Mouse (Mus musculus): ENCODE measurements around the gene Slc1a4. TPM values are rescaled to one million over a fixed set of nuclear protein-coding genes. Genes with fewer than 3 reads are reported as not detected.

Gene Slc1a4
- total RNA-seq, 4 experiments from 2014 or later = 40.0 to 54.8 (median 43.8) TPM

GRCm38 (mm10) chr11:20325073-20325694 is 7.3 kb downstream of the Slc1a4 start:
- DNase-seq (ENCODE audit: low spot score in 2 of 2) = no peak

- no peak for DNase-seq (ENCODE audit: low spot score in 2 of 2)
Observed at GRCm38 (mm10) chr11:20324006-20324405, 8.5 kb downstream of the Slc1a4 start.

- no peak for DNase-seq (ENCODE audit: low spot score in 2 of 2)
Observed at GRCm38 (mm10) chr11:20322366-20322765, 10.1 kb downstream of the Slc1a4 start.

GRCm38 (mm10) chr11:20320661-20321060 is 11.9 kb downstream of the Slc1a4 start:
- no peak for DNase-seq (ENCODE audit: low spot score in 2 of 2)

- DNase-seq (ENCODE audit: low spot score in 2 of 2) = no peak
Observed at GRCm38 (mm10) chr11:20318659-20319454, 13.7 kb downstream of the Slc1a4 start.

- DNase-seq (ENCODE audit: low spot score in 2 of 2) = no peak
Observed at GRCm38 (mm10) chr11:20313576-20313975, 18.9 kb downstream of the Slc1a4 start.

GRCm38 (mm10) chr11:20309044-20309443 is 23.5 kb downstream of the Slc1a4 start:
- DNase-seq (ENCODE audit: low spot score in 2 of 2) = no peak

GRCm38 (mm10) chr11:20307409-20307808 is 25.1 kb downstream of the Slc1a4 start:
- no peak for DNase-seq (ENCODE audit: low spot score in 2 of 2)

GRCm38 (mm10) chr11:20305641-20306040 is 26.9 kb downstream of the Slc1a4 start:
- no peak for DNase-seq (ENCODE audit: low spot score in 2 of 2)

GRCm38 (mm10) chr11:20304341-20304740 is 28.2 kb downstream of the Slc1a4 start:
- peak in 1 of 2 experiments; percentile 52 for DNase-seq (ENCODE audit: low spot score in 2 of 2)

- no peak for DNase-seq (ENCODE audit: low spot score in 2 of 2)
Observed at GRCm38 (mm10) chr11:20301332-20301731, 31.2 kb downstream of the Slc1a4 start.

- no peak for DNase-seq (ENCODE audit: low spot score in 2 of 2)
Observed at GRCm38 (mm10) chr11:20300850-20301249, 31.7 kb downstream of the Slc1a4 start.

- no peak for DNase-seq (ENCODE audit: low spot score in 2 of 2)
Observed at GRCm38 (mm10) chr11:20299900-20300299, 32.6 kb downstream of the Slc1a4 start.

GRCm38 (mm10) chr11:20284463-20284862 is 48.0 kb downstream of the Slc1a4 start:
- no peak for DNase-seq (ENCODE audit: low spot score in 2 of 2)

GRCm38 (mm10) chr11:20282601-20283219 is 49.8 kb downstream of the Slc1a4 start:
- DNase-seq (ENCODE audit: low spot score in 2 of 2) = no peak

GRCm38 (mm10) chr11:20280982-20281381 is 51.5 kb downstream of the Slc1a4 start:
- no peak for DNase-seq (ENCODE audit: low spot score in 2 of 2)

- DNase-seq (ENCODE audit: low spot score in 2 of 2) = no peak
Observed at GRCm38 (mm10) chr11:20278702-20279101, 53.8 kb downstream of the Slc1a4 start.

- DNase-seq (ENCODE audit: low spot score in 2 of 2) = no peak
Observed at GRCm38 (mm10) chr11:20277106-20277505, 55.4 kb downstream of the Slc1a4 start.

GRCm38 (mm10) chr11:20275974-20276373 is 56.5 kb downstream of the Slc1a4 start:
- DNase-seq (ENCODE audit: low spot score in 2 of 2) = no peak

- DNase-seq (ENCODE audit: low spot score in 2 of 2) = no peak
Observed at GRCm38 (mm10) chr11:20269885-20270284, 62.6 kb downstream of the Slc1a4 start.

GRCm38 (mm10) chr11:20262628-20263380 is 69.7 kb downstream of the Slc1a4 start:
- DNase-seq (ENCODE audit: low spot score in 2 of 2) = no peak

GRCm38 (mm10) chr11:20254791-20255190 is 77.7 kb downstream of the Slc1a4 start:
- DNase-seq (ENCODE audit: low spot score in 2 of 2) = no peak
